Comparison of ENCODE assay signal across 17 mouse cellular contexts in genomic region chr10:18276090-18276734, GRCm38 (mm10).
"Had no signal": no experiment of that assay in that cellular context is flagged by ENCODE, and none has a peak within 500 bp of the region (broad histone marks: within the 10 kb centered on the region; RNA-seq: fewer than 3 reads in every experiment).

No protein-coding gene starts in this region.

- H3K4me1 ChIP-seq: midbrain, embryonic 10.5 days; midbrain, embryonic 12.5 days; neural tube, embryonic 13.5 days; neural tube, embryonic 15.5 days; stomach, embryonic 15.5 days had no signal

- ATAC-seq: midbrain, embryonic 16.5 days had no signal

- H3K9me3 ChIP-seq: midbrain, embryonic 12.5 days; neural tube, embryonic 13.5 days; neural tube, embryonic 15.5 days; stomach, embryonic 15.5 days had no signal

- H3K9ac ChIP-seq: lung, embryonic 14.5 days; midbrain, embryonic 12.5 days; neural tube, embryonic 13.5 days; neural tube, embryonic 15.5 days; stomach, embryonic 15.5 days had no signal

- H3K4me3 ChIP-seq: midbrain, embryonic 10.5 days; midbrain, embryonic 12.5 days; myocyte; neural tube, embryonic 13.5 days; neural tube, embryonic 15.5 days; stomach, embryonic 15.5 days had no signal

- DNase-seq: lung, adult 18-20 months; lung, embryonic 14.5 days; lung, postnatal 10 days; lung, postnatal 4 days; midbrain, embryonic 14.5 days; right cerebral cortex, postnatal 14 days; thymus, adult 2 months; thymus, postnatal 25 days; thymus, postnatal 4 days had no signal

- H3K27me3 ChIP-seq: midbrain, embryonic 12.5 days; neural tube, embryonic 13.5 days; neural tube, embryonic 15.5 days; stomach, embryonic 15.5 days had no signal

- H3K4me2 ChIP-seq: lung, embryonic 14.5 days; midbrain, embryonic 12.5 days; neural tube, embryonic 13.5 days; neural tube, embryonic 15.5 days; stomach, embryonic 15.5 days had no signal

- H3K36me3 ChIP-seq: midbrain, embryonic 10.5 days; midbrain, embryonic 12.5 days; neural tube, embryonic 13.5 days; neural tube, embryonic 15.5 days; stomach, embryonic 15.5 days had no signal

- H3K27ac ChIP-seq: midbrain, embryonic 10.5 days; midbrain, embryonic 12.5 days; neural tube, embryonic 13.5 days; neural tube, embryonic 15.5 days; stomach, embryonic 15.5 days; stomach, postnatal 0 days had no signal
